Mouse (Mus musculus) MEL (cell line): ENCODE measurements at regions not wholly inside any gene's neighbourhood (a gene's known extent, or its start where the extent isn't known, plus 50 kb on each side); places are given as distances from the start of the nearest gene placed in this dataset.
A peak's percentile ranks its signal among the peaks of the same experiment; 100 is the strongest.

Experiments
- DNase-seq: peaks from one replicate; pipeline ENCODE4 v3.0.0; 2011; ENCODE audit warnings: low read depth, low spot score
- H3K27ac ChIP-seq: 2 replicates; pipeline ENCODE4 v1.5.1; 2012; ENCODE audit warnings: low read depth, mild to moderate bottlenecking, control low read depth, low read length, moderate library complexity; ENCODE audit not compliant: control insufficient read depth
- H3K27me3 ChIP-seq, 2 experiments: fragments of 150-350 bp in 1 of 2; sonication (generic) in 1 of 2; 2 replicates each; pipeline ENCODE4 v1.6.1; 2012; ENCODE audit warnings: low read length in 2 of 2, mild to moderate bottlenecking in 2 of 2, improper control_type of control experiment in 1 of 2, moderate library complexity in 1 of 2; ENCODE audit not compliant: insufficient read depth in 2 of 2, control insufficient read depth in 1 of 2
- H3K36me3 ChIP-seq, 2 experiments: 2 replicates each; pipeline ENCODE4 v1.6.1; 2012 to 2014; ENCODE audit warnings: low read length in 2 of 2, improper control_type of control experiment in 1 of 2, inconsistent platforms in 1 of 2, mild to moderate bottlenecking in 1 of 2; ENCODE audit not compliant: insufficient read depth in 2 of 2, control insufficient read depth in 1 of 2
- H3K4me1 ChIP-seq, 2 experiments: fragments of 150-350 bp in 1 of 2; sonication (generic) in 1 of 2; 2 replicates each; pipeline ENCODE4 v1.6.1; 2012; ENCODE audit warnings: low read length in 2 of 2, improper control_type of control experiment in 1 of 2, mild to moderate bottlenecking in 1 of 2; ENCODE audit not compliant: insufficient read depth in 2 of 2, control insufficient read depth in 1 of 2
- H3K4me3 ChIP-seq, 2 experiments: fragments of 150-350 bp in 1 of 2; sonication (generic) in 1 of 2; 2 replicates each; pipeline ENCODE4 v1.5.1; 2012; ENCODE audit warnings: low read depth in 2 of 2, low read length in 2 of 2, mild to moderate bottlenecking in 2 of 2, moderate library complexity in 2 of 2, control low read depth in 1 of 2, improper control_type of control experiment in 1 of 2; ENCODE audit not compliant: control insufficient read depth in 1 of 2, insufficient read depth in 1 of 2
- H3K79me2 ChIP-seq: 2 replicates; pipeline ENCODE4 v1.6.1; 2012; ENCODE audit warnings: mild to moderate bottlenecking, low read length, moderate library complexity; ENCODE audit not compliant: control insufficient read depth, poor library complexity, insufficient read depth
- H3K9ac ChIP-seq: 2 replicates; pipeline ENCODE4 v1.6.1; 2012; ENCODE audit warnings: low read depth, mild to moderate bottlenecking, control low read depth, low read length, moderate library complexity; ENCODE audit not compliant: control insufficient read depth, poor library complexity, severe bottlenecking
- H3K9me3 ChIP-seq: fragments of 150-350 bp; sonication (generic); replicated peaks from 2 replicates; pipeline ENCODE4 v1.6.1; 2012; ENCODE audit warnings: mild to moderate bottlenecking, low read length, improper control_type of control experiment, moderate library complexity; ENCODE audit not compliant: insufficient read depth
- CTCF ChIP-seq, 3 experiments: IDR thresholded peaks in 2 of 3; conservative IDR thresholded peaks in 1 of 3; 2 replicates each; pipeline ENCODE4 v1.5.1; 2011 to 2012; ENCODE audit warnings: low read length in 3 of 3, low read depth in 2 of 3, mild to moderate bottlenecking in 2 of 3, improper control_type of control experiment in 1 of 3, inconsistent platforms in 1 of 3, mixed read lengths in 1 of 3, moderate library complexity in 1 of 3; ENCODE audit not compliant: control insufficient read depth in 1 of 3, insufficient read depth in 1 of 3, poor library complexity in 1 of 3, severe bottlenecking in 1 of 3
- E2F4 ChIP-seq: IDR thresholded peaks from 2 replicates; pipeline ENCODE4 v1.6.1; 2011; ENCODE audit warnings: low read depth, low read length, improper control_type of control experiment, borderline replicate concordance
- EP300 ChIP-seq, 2 experiments: IDR thresholded peaks; 2 replicates each; pipeline ENCODE4 v1.6.1; 2011; ENCODE audit warnings: improper control_type of control experiment in 2 of 2, low read length in 2 of 2, low read depth in 1 of 2, mild to moderate bottlenecking in 1 of 2
- ETS1 ChIP-seq: IDR thresholded peaks from 2 replicates; pipeline ENCODE4 v1.6.1; 2012; ENCODE audit warnings: low read depth, mild to moderate bottlenecking, inconsistent platforms, low read length, improper control_type of control experiment, moderate library complexity
- HCFC1 ChIP-seq: IDR thresholded peaks from 2 replicates; pipeline ENCODE4 v1.6.1; 2012; ENCODE audit warnings: low read depth, mild to moderate bottlenecking, inconsistent platforms, low read length, improper control_type of control experiment, moderate library complexity
- JUND ChIP-seq: IDR thresholded peaks from 2 replicates; pipeline ENCODE4 v1.6.1; 2011; ENCODE audit warnings: low read depth, mild to moderate bottlenecking, improper control_type of control experiment, low read length
- MAX ChIP-seq: IDR thresholded peaks from 2 replicates; pipeline ENCODE4 v1.6.1; 2011; ENCODE audit warnings: low read length, improper control_type of control experiment
- MEF2A ChIP-seq: IDR thresholded peaks from 2 replicates; pipeline ENCODE4 v1.6.1; 2014; ENCODE audit warnings: low read depth, mild to moderate bottlenecking, inconsistent platforms, low read length, improper control_type of control experiment; ENCODE audit not compliant: poor library complexity, insufficient replicate concordance, severe bottlenecking; ENCODE audit errors: extremely low read depth
- NELFE ChIP-seq: IDR thresholded peaks from 2 replicates; pipeline ENCODE4 v1.6.1; 2011; ENCODE audit warnings: low read depth, low read length, improper control_type of control experiment
- NRF1 ChIP-seq: IDR thresholded peaks from 2 replicates; pipeline ENCODE4 v1.6.1; 2014; ENCODE audit warnings: low read depth, mild to moderate bottlenecking, inconsistent platforms, low read length, improper control_type of control experiment, moderate library complexity; ENCODE audit not compliant: poor library complexity, insufficient read depth, severe bottlenecking
- POLR2AphosphoS5 ChIP-seq: IDR thresholded peaks from 2 replicates; pipeline ENCODE4 v1.6.1; 2012; ENCODE audit warnings: low read depth, borderline replicate concordance, mild to moderate bottlenecking, inconsistent platforms, low read length, moderate library complexity, mixed read lengths
- SIN3A ChIP-seq: IDR thresholded peaks from 2 replicates; pipeline ENCODE4 v1.6.1; 2012; ENCODE audit warnings: low read length, improper control_type of control experiment, inconsistent platforms
- TBP ChIP-seq: IDR thresholded peaks from 2 replicates; pipeline ENCODE4 v1.8.0; 2011; ENCODE audit warnings: low read depth, low read length, improper control_type of control experiment
- UBTF ChIP-seq: IDR thresholded peaks from 2 replicates; pipeline ENCODE4 v1.6.1; 2012; ENCODE audit warnings: low read depth, mild to moderate bottlenecking, inconsistent platforms, low read length, improper control_type of control experiment, moderate library complexity, borderline replicate concordance; ENCODE audit not compliant: insufficient read depth
- ZC3H11A ChIP-seq: IDR thresholded peaks from 2 replicates; pipeline ENCODE4 v1.6.1; 2012; ENCODE audit warnings: low read depth, mild to moderate bottlenecking, inconsistent platforms, low read length, improper control_type of control experiment

- no peaks in the 10 kb centered on the region for H3K9me3 ChIP-seq
- H3K79me2 ChIP-seq, result no peaks in the 10 kb centered on the region
- H3K4me3 ChIP-seq, result no peak overlapping the region
- TF ChIP-seq MAX, result no peak
- TF ChIP-seq EP300 (IDR thresholded peaks at IDR 0.05; ENCODE audit: low read depth in 1 of 2, low read length in 2 of 2), result no peak
- H3K27ac ChIP-seq, result no peak overlapping the region
- H3K9ac ChIP-seq, result no peak overlapping the region
- peaks cover 4 to 14% of the 10 kb centered on the region in 2 experiments for H3K4me1 ChIP-seq
- H3K27me3 ChIP-seq, result no peaks in the 10 kb centered on the region
- H3K36me3 ChIP-seq, result peaks cover 0 to 17% of the 10 kb centered on the region in 2 experiments; a peak in 2 of 4 replicates
- no peak for DNase-seq
Observed at GRCm38 (mm10) chr6:31166347-31166746, 207.5 kb upstream of the Klf14 start.

DNA sequence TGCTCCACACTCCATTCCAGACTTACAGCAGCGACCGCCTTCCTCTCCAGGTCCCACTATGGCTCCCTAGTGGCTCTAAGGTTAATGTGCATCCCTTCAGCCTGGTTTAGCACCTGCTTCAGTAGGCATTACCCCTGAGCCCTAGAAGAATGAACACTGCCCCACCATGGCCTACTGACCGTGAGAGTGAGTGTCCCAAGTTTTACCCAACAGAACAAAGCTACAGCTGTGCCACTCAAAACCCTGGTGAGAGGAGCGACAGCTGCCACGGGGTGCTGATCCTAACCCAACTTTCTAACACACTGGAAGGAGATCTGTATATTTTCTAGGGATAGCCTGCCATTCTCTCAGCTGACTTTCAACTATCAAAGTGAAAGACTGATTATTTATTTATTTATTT, 208.9 kb upstream of the Klf14 start:
- TF ChIP-seq NELFE, result no peak
- TF ChIP-seq, all 39 proteins: peak for 0
- peaks cover 0 to 17% of the 10 kb centered on the region in 2 experiments; a peak in 2 of 4 replicates for H3K36me3 ChIP-seq
- no peak overlapping the region for H3K4me3 ChIP-seq
- H3K27ac ChIP-seq, result no peak overlapping the region
- no peaks in the 10 kb centered on the region for H3K27me3 ChIP-seq
- H3K9me3 ChIP-seq, result no peaks in the 10 kb centered on the region
- H3K9ac ChIP-seq, result no peak overlapping the region
- no peak for DNase-seq
- H3K79me2 ChIP-seq, result no peaks in the 10 kb centered on the region
- H3K4me1 ChIP-seq, result peaks cover 4 to 14% of the 10 kb centered on the region in 2 experiments

GRCm38 (mm10) chr6:31168730-31169129, 209.9 kb upstream of the Klf14 start:
- H3K36me3 ChIP-seq, result peaks cover 0 to 17% of the 10 kb centered on the region in 2 experiments; a peak in 2 of 4 replicates
- no peak overlapping the region; a peak in 1 of 4 replicates for H3K4me3 ChIP-seq
- peaks cover 4 to 14% of the 10 kb centered on the region in 2 experiments for H3K4me1 ChIP-seq

More at GRCm38 (mm10) chr6:31168730-31169129, 209.9 kb upstream of the Klf14 start:
- peak; percentile 43 for DNase-seq
- peak overlapping the region; percentile 34; the same call in 1 of the 2 replicates for H3K27ac ChIP-seq
- H3K9ac ChIP-seq, result no peak overlapping the region
- H3K9me3 ChIP-seq, result no peaks in the 10 kb centered on the region
- no peak for TF ChIP-seq TBP
- no peak for TF ChIP-seq JUND
- TF ChIP-seq UBTF, result no peak
- TF ChIP-seq CTCF (IDR thresholded peaks at IDR 0.05 in 2 of 3, conservative IDR thresholded peaks at IDR 0.05 in 1 of 3; ENCODE audit: control insufficient read depth in 1 of 3, insufficient read depth in 1 of 3, low read depth in 2 of 3, low read length in 3 of 3, poor library complexity in 1 of 3, severe bottlenecking in 1 of 3), result no peak
- no peak for TF ChIP-seq MEF2A
- TF ChIP-seq SIN3A, result no peak
- TF ChIP-seq E2F4, result no peak
- no peak for TF ChIP-seq NRF1
- no peak for TF ChIP-seq ZC3H11A
- TF ChIP-seq HCFC1, result no peak
- no peak for TF ChIP-seq POLR2AphosphoS5
- TF ChIP-seq ETS1, result peak; percentile 30; the same call in 1 of the 2 replicates
- TF ChIP-seq NELFE, result no peak
- peak in 1 of 2 experiments; percentile 26; a peak in 1 of 4 replicates for TF ChIP-seq EP300 (IDR thresholded peaks at IDR 0.05; ENCODE audit: low read depth in 1 of 2, low read length in 2 of 2)
- H3K27me3 ChIP-seq, result no peaks in the 10 kb centered on the region
- no peaks in the 10 kb centered on the region for H3K79me2 ChIP-seq
